Mouse (Mus musculus): ENCODE results near the gene Kat5. TPM values are rescaled to one million over a fixed set of nuclear protein-coding genes. Genes with fewer than 3 reads are reported as not detected.

Kat5 gene
- total and polyA plus RNA-seq, 3 experiments: 40.1 to 106 (median 81.9) TPM

GRCm38 (mm10) chr19:5581995-5582394 is 28.0 kb downstream of the Kat5 start:
- Histone ChIP-seq H3K9me3 (replicated peaks) (no peaks in the 10 kb centered on the region), H3K4me1 (ENCODE audit: insufficient read depth, low read depth, low read length) (no peaks in the 10 kb centered on the region; the same call in 1 of the 2 replicates), H3K4me3 (ENCODE audit: low read depth, low read length) (no peak overlapping the region), H3K27me3 (ENCODE audit: insufficient read depth, low read length) (peaks cover 63% of the 10 kb centered on the region), H3K36me3 (replicated peaks) (no peaks in the 10 kb centered on the region)
- no peak for DNase-seq (ENCODE audit: low spot score)
- no peak for ATAC-seq (ENCODE audit: extremely low read depth, insufficient number of reproducible peaks, low FRiP score, poor library complexity, severe bottlenecking)
- TF ChIP-seq POLR2AphosphoS5 (IDR thresholded peaks at IDR 0.05; ENCODE audit: insufficient replicate concordance, low read depth, low read length): no peak
- TF ChIP-seq GATA2 (IDR thresholded peaks at IDR 0.05; ENCODE audit: borderline replicate concordance, low read depth, low read length): no peak
- no peak for TF ChIP-seq CTCF (IDR thresholded peaks at IDR 0.05; ENCODE audit: low read depth, low read length)
- TF ChIP-seq GATA1 (IDR thresholded peaks at IDR 0.05; ENCODE audit: borderline replicate concordance, low read length): no peak

- Histone ChIP-seq H3K9me3 (replicated peaks) (no peaks in the 10 kb centered on the region), H3K36me3 (replicated peaks) (no peaks in the 10 kb centered on the region), H3K27me3 (ENCODE audit: insufficient read depth, low read length) (peaks cover 60% of the 10 kb centered on the region), H3K4me1 (ENCODE audit: insufficient read depth, low read depth, low read length) (no peaks in the 10 kb centered on the region; the same call in 1 of the 2 replicates), H3K4me3 (ENCODE audit: low read depth, low read length) (no peak overlapping the region)
- ATAC-seq (ENCODE audit: extremely low read depth, insufficient number of reproducible peaks, low FRiP score, poor library complexity, severe bottlenecking) (no peak), DNase-seq (ENCODE audit: low spot score) (no peak)
- TF ChIP-seq GATA1 (IDR thresholded peaks at IDR 0.05; ENCODE audit: borderline replicate concordance, low read length): no peak
- TF ChIP-seq CTCF (IDR thresholded peaks at IDR 0.05; ENCODE audit: low read depth, low read length): no peak
- no peak for TF ChIP-seq GATA2 (IDR thresholded peaks at IDR 0.05; ENCODE audit: borderline replicate concordance, low read depth, low read length)
- no peak for TF ChIP-seq TAL1 (conservative IDR thresholded peaks at IDR 0.05; ENCODE audit: low read depth, low read length)
- TF ChIP-seq POLR2AphosphoS5 (IDR thresholded peaks at IDR 0.05; ENCODE audit: insufficient replicate concordance, low read depth, low read length): no peak
Observed at GRCm38 (mm10) chr19:5580776-5581175, 29.3 kb downstream of the Kat5 start.

- no peak for TF ChIP-seq TAL1 (conservative IDR thresholded peaks at IDR 0.05; ENCODE audit: low read depth, low read length)
- no peak for TF ChIP-seq GATA1 (IDR thresholded peaks at IDR 0.05; ENCODE audit: borderline replicate concordance, low read length)
- TF ChIP-seq POLR2AphosphoS5 (IDR thresholded peaks at IDR 0.05; ENCODE audit: insufficient replicate concordance, low read depth, low read length): no peak
- no peak for TF ChIP-seq GATA2 (IDR thresholded peaks at IDR 0.05; ENCODE audit: borderline replicate concordance, low read depth, low read length)
- no peak for TF ChIP-seq CTCF (IDR thresholded peaks at IDR 0.05; ENCODE audit: low read depth, low read length)
- DNase-seq (ENCODE audit: low spot score): no peak
- Histone ChIP-seq H3K4me1 (ENCODE audit: insufficient read depth, low read depth, low read length) (no peaks in the 10 kb centered on the region), H3K9me3 (replicated peaks) (no peaks in the 10 kb centered on the region), H3K4me3 (ENCODE audit: low read depth, low read length) (no peak overlapping the region), H3K27me3 (ENCODE audit: insufficient read depth, low read length) (peaks cover 52% of the 10 kb centered on the region), H3K36me3 (replicated peaks) (no peaks in the 10 kb centered on the region)
- ATAC-seq (ENCODE audit: extremely low read depth, insufficient number of reproducible peaks, low FRiP score, poor library complexity, severe bottlenecking): no peak
Observed at GRCm38 (mm10) chr19:5579971-5580370, 30.1 kb downstream of the Kat5 start.

- ATAC-seq (ENCODE audit: extremely low read depth, insufficient number of reproducible peaks, low FRiP score, poor library complexity, severe bottlenecking) (no peak), DNase-seq (ENCODE audit: low spot score) (no peak)
- Histone ChIP-seq H3K27me3 (ENCODE audit: insufficient read depth, low read length) (peaks cover 10% of the 10 kb centered on the region), H3K9me3 (replicated peaks) (no peaks in the 10 kb centered on the region), H3K4me1 (ENCODE audit: insufficient read depth, low read depth, low read length) (peaks cover 10% of the 10 kb centered on the region), H3K36me3 (replicated peaks) (peaks cover 29% of the 10 kb centered on the region), H3K4me3 (ENCODE audit: low read depth, low read length) (no peak overlapping the region)
- TF ChIP-seq GATA1 (IDR thresholded peaks at IDR 0.05; ENCODE audit: borderline replicate concordance, low read length) (no peak), CTCF (IDR thresholded peaks at IDR 0.05; ENCODE audit: low read depth, low read length) (no peak), TAL1 (conservative IDR thresholded peaks at IDR 0.05; ENCODE audit: low read depth, low read length) (no peak), GATA2 (IDR thresholded peaks at IDR 0.05; ENCODE audit: borderline replicate concordance, low read depth, low read length) (no peak), POLR2AphosphoS5 (IDR thresholded peaks at IDR 0.05; ENCODE audit: insufficient replicate concordance, low read depth, low read length) (no peak)
Observed at GRCm38 (mm10) chr19:5575336-5575735, 34.7 kb downstream of the Kat5 start.

- H3K4me3 ChIP-seq (ENCODE audit: low read depth, low read length): no peak overlapping the region
- DNase-seq (ENCODE audit: low spot score): no peak
- H3K9me3 ChIP-seq (replicated peaks): no peaks in the 10 kb centered on the region
- TF ChIP-seq CTCF (IDR thresholded peaks at IDR 0.05; ENCODE audit: low read depth, low read length) (no peak), GATA2 (IDR thresholded peaks at IDR 0.05; ENCODE audit: borderline replicate concordance, low read depth, low read length) (no peak), GATA1 (IDR thresholded peaks at IDR 0.05; ENCODE audit: borderline replicate concordance, low read length) (no peak), POLR2AphosphoS5 (IDR thresholded peaks at IDR 0.05; ENCODE audit: insufficient replicate concordance, low read depth, low read length) (no peak), TAL1 (conservative IDR thresholded peaks at IDR 0.05; ENCODE audit: low read depth, low read length) (no peak)
- peaks cover 32% of the 10 kb centered on the region for H3K4me1 ChIP-seq (ENCODE audit: insufficient read depth, low read depth, low read length)
- no peak for ATAC-seq (ENCODE audit: extremely low read depth, insufficient number of reproducible peaks, low FRiP score, poor library complexity, severe bottlenecking)
- H3K27me3 ChIP-seq (ENCODE audit: insufficient read depth, low read length): no peaks in the 10 kb centered on the region
- peaks cover 44% of the 10 kb centered on the region for H3K36me3 ChIP-seq (replicated peaks)
Observed at GRCm38 (mm10) chr19:5572331-5573125, 37.5 kb downstream of the Kat5 start.

GRCm38 (mm10) chr19:5571831-5572230 is 38.2 kb downstream of the Kat5 start:
- H3K4me3 ChIP-seq (ENCODE audit: low read depth, low read length): no peak overlapping the region
- no peak for ATAC-seq (ENCODE audit: extremely low read depth, insufficient number of reproducible peaks, low FRiP score, poor library complexity, severe bottlenecking)
- no peaks in the 10 kb centered on the region for H3K9me3 ChIP-seq (replicated peaks)
- peaks cover 38% of the 10 kb centered on the region for H3K4me1 ChIP-seq (ENCODE audit: insufficient read depth, low read depth, low read length)
- H3K27me3 ChIP-seq (ENCODE audit: insufficient read depth, low read length): no peaks in the 10 kb centered on the region
- H3K36me3 ChIP-seq (replicated peaks): peaks cover 44% of the 10 kb centered on the region
- TF ChIP-seq GATA2 (IDR thresholded peaks at IDR 0.05; ENCODE audit: borderline replicate concordance, low read depth, low read length): no peak
- TF ChIP-seq GATA1 (IDR thresholded peaks at IDR 0.05; ENCODE audit: borderline replicate concordance, low read length): no peak
- TF ChIP-seq CTCF (IDR thresholded peaks at IDR 0.05; ENCODE audit: low read depth, low read length): no peak
- no peak for TF ChIP-seq POLR2AphosphoS5 (IDR thresholded peaks at IDR 0.05; ENCODE audit: insufficient replicate concordance, low read depth, low read length)
- no peak for TF ChIP-seq TAL1 (conservative IDR thresholded peaks at IDR 0.05; ENCODE audit: low read depth, low read length)
- no peak for DNase-seq (ENCODE audit: low spot score)
